Comparison of ENCODE assay signal across 16 mouse cellular contexts in the genomic region with DNA sequence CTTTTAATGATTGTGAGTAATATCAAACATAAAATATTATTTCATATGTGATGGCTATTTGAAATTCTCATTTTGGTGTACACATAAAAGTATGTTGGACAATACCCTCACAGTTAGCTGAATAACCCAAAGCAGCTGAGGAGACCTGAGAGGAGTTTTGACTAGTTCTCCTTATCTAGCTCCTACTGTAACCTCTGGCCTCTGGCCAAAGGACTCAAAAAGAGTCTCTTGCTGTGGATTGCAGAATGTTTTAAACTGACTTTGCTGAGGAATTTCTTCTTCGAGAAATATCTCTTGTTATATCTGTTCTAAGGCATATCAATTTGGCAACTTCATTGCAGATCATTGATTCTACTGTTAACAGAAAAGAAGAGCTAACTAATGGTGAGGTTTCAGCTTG.
"Had no signal": no experiment of that assay in that cellular context is flagged by ENCODE, and none has a peak within 500 bp of the region (broad histone marks: within the 10 kb centered on the region; RNA-seq: fewer than 3 reads in every experiment).

No protein-coding gene starts in this region.

- H3K4me2 ChIP-seq: liver, embryonic 15.5 days; lung, embryonic 15.5 days; midbrain, embryonic 11.5 days; midbrain, embryonic 13.5 days; midbrain, embryonic 15.5 days; neural tube, embryonic 12.5 days; stomach, embryonic 15.5 days had no signal

- ATAC-seq: liver, postnatal 0 days; lung, postnatal 0 days had no signal

- H3K4me1 ChIP-seq: liver, embryonic 15.5 days; midbrain, embryonic 13.5 days; midbrain, embryonic 15.5 days; neural tube, embryonic 12.5 days; stomach, embryonic 15.5 days had no signal

- H3K27me3 ChIP-seq: liver, embryonic 15.5 days; lung, embryonic 15.5 days; midbrain, embryonic 13.5 days; midbrain, embryonic 15.5 days; neural tube, embryonic 12.5 days; stomach, embryonic 15.5 days had no signal

- H3K36me3 ChIP-seq: liver, embryonic 15.5 days; lung, embryonic 15.5 days; midbrain, embryonic 13.5 days; midbrain, embryonic 15.5 days; neural tube, embryonic 12.5 days; stomach, embryonic 15.5 days had no signal

- H3K9me3 ChIP-seq: liver, embryonic 15.5 days; lung, embryonic 15.5 days; midbrain, embryonic 13.5 days; midbrain, embryonic 15.5 days; neural tube, embryonic 12.5 days; stomach, embryonic 15.5 days had no signal

- H3K4me3 ChIP-seq: liver, embryonic 15.5 days; lung, embryonic 15.5 days; midbrain, embryonic 13.5 days; midbrain, embryonic 15.5 days; neural tube, embryonic 12.5 days; stomach, embryonic 15.5 days had no signal

- H3K9ac ChIP-seq: liver, embryonic 15.5 days; liver, postnatal 0 days; lung, embryonic 15.5 days; midbrain, embryonic 13.5 days; midbrain, embryonic 15.5 days; neural tube, embryonic 12.5 days; stomach, embryonic 15.5 days had no signal

- H3K27ac ChIP-seq: liver, embryonic 15.5 days; lung, embryonic 15.5 days; macrophage; midbrain, embryonic 13.5 days; midbrain, embryonic 15.5 days; neural tube, embryonic 12.5 days; stomach, embryonic 15.5 days; stomach, postnatal 0 days had no signal

- DNase-seq: liver, postnatal 0 days; lung, postnatal 14 days; right cerebral cortex, postnatal 14 days; thymus, adult 2 months; thymus, postnatal 25 days; thymus, postnatal 4 days had no signal
